In genomic region chr2:168694379-168695026, GRCm38 (mm10) we compare ENCODE assay signal across 9 mouse cellular contexts. TPM values are rescaled to one million over a fixed set of nuclear protein-coding genes. Genes with fewer than 3 reads are reported as not detected.
A peak's percentile ranks its signal among the peaks of the same experiment; 100 is the strongest.
DNase-seq lines count a peak whose midpoint lies in the region; ATAC-seq and TF ChIP-seq lines count a peak whose summit lies in the region.
"Had no signal": no experiment of that assay in that cellular context is flagged by ENCODE, and none has a peak within 500 bp of the region (broad histone marks: within the 10 kb centered on the region; RNA-seq: fewer than 3 reads in every experiment).

No protein-coding gene starts in this region.

- ATAC-seq in heart, embryonic 13.5 days (ENCODE audit: extremely low read depth, insufficient number of reproducible peaks, low FRiP score, low TSS enrichment), result no peak
- 0 out of 2 replicates have a peak, but pooled peaks have one; percentile 54 for ATAC-seq in hindbrain, postnatal 0 days
- peak; percentile 40; the same call in 1 of the 2 replicates for ATAC-seq in midbrain, embryonic 14.5 days (ENCODE audit: low FRiP score, low TSS enrichment)

- 17% methylated on average over 27 of the region's 27 CpGs for WGBS in heart, embryonic 13.5 days
- WGBS in hindbrain, postnatal 0 days, result 12% methylated on average over 27 of the region's 27 CpGs
- 2% methylated on average over 27 of the region's 27 CpGs for WGBS in midbrain, embryonic 14.5 days
- 45% methylated on average over 27 of the region's 27 CpGs for WGBS in cerebellum, adult 2 months

- TF ChIP-seq CTCF in hindbrain, postnatal 0 days (IDR thresholded peaks at IDR 0.05; ENCODE audit: low read depth), result no peak
- no peak for TF ChIP-seq CTCF in cerebellum, adult 2 months (IDR thresholded peaks at IDR 0.05; ENCODE audit: borderline replicate concordance, insufficient read depth, low read depth, low read length)

- peak overlapping the region; percentile 62 for H3K9ac ChIP-seq in heart, embryonic 13.5 days
- H3K9ac ChIP-seq in hindbrain, postnatal 0 days (replicated peaks; ENCODE audit: low read length), result no peak overlapping the region
- H3K9ac ChIP-seq in midbrain, embryonic 14.5 days (replicated peaks; ENCODE audit: low read length), result 0 out of 2 replicates have a peak overlapping the region, but pooled peaks have one; percentile 9

- DNase-seq in heart, postnatal 36 days, result no peak
- DNase-seq in embryo, embryonic 10.5 days (ENCODE audit: low spot score), result peak; percentile 89
- DNase-seq in hindbrain, postnatal 0 days (ENCODE audit: low spot score), result peak; percentile 48
- peak; percentile 64 for DNase-seq in midbrain, embryonic 14.5 days
- DNase-seq in cerebellum, adult 11 months, result no peak
- no peak for DNase-seq in cerebellum, adult 2 months
- no peak for DNase-seq in natural killer cell, adult 2 months (ENCODE audit: low spot score in 2 of 2)

- H3K27ac ChIP-seq in heart, embryonic 13.5 days (replicated peaks), result no peak overlapping the region
- H3K27ac ChIP-seq in hindbrain, postnatal 0 days, result no peak overlapping the region; the same call in 1 of the 2 replicates
- H3K27ac ChIP-seq in midbrain, embryonic 14.5 days (replicated peaks; ENCODE audit: low read depth, low read length), result peak overlapping the region; percentile 22; the same call in 1 of the 2 replicates
- H3K27ac ChIP-seq in cerebellum, adult 2 months (ENCODE audit: insufficient read depth, low read length), result no peak overlapping the region
- H3K27ac ChIP-seq: macrophage had no signal

- peak overlapping the region; percentile 15 for H3K4me3 ChIP-seq in heart, embryonic 13.5 days
- no peak overlapping the region for H3K4me3 ChIP-seq in hindbrain, postnatal 0 days (ENCODE audit: low read length)
- H3K4me3 ChIP-seq in midbrain, embryonic 14.5 days (replicated peaks; ENCODE audit: low read depth, low read length), result no peak overlapping the region
- no peak overlapping the region for H3K4me3 ChIP-seq in cerebellum, adult 2 months (replicated peaks; ENCODE audit: insufficient read depth, low read depth, low read length)

- H3K36me3 ChIP-seq in heart, embryonic 13.5 days, result peaks cover 13% of the 10 kb centered on the region
- no peaks in the 10 kb centered on the region; the same call in 1 of the 2 replicates for H3K36me3 ChIP-seq in hindbrain, postnatal 0 days (ENCODE audit: insufficient read depth, low read length)
- H3K36me3 ChIP-seq in midbrain, embryonic 14.5 days (ENCODE audit: control insufficient read depth, insufficient read depth, low read length), result peaks cover 31% of the 10 kb centered on the region

- TF ChIP-seq POLR2A in cerebellum, adult 2 months (IDR thresholded peaks at IDR 0.05; ENCODE audit: borderline replicate concordance, insufficient read depth, low read length), result no peak

- intact Hi-C loops in heart, postnatal 36 days (cut with DNase I), result loop anchor here (5.0 kb wide), 1 partner anchor 178 kb away; no protein-coding TSS in a partner anchor

- peak overlapping the region; percentile 49 for H3K4me2 ChIP-seq in heart, embryonic 13.5 days
- no peak overlapping the region for H3K4me2 ChIP-seq in hindbrain, postnatal 0 days (ENCODE audit: low read depth, low read length)
- H3K4me2 ChIP-seq in midbrain, embryonic 14.5 days (ENCODE audit: low read length), result no peak overlapping the region

- peaks cover 5% of the 10 kb centered on the region; the same call in 1 of the 2 replicates for H3K9me3 ChIP-seq in heart, embryonic 13.5 days
- no peaks in the 10 kb centered on the region for H3K9me3 ChIP-seq in hindbrain, postnatal 0 days (ENCODE audit: low read length)
- H3K9me3 ChIP-seq in midbrain, embryonic 14.5 days (ENCODE audit: control insufficient read depth, low read length), result no peaks in the 10 kb centered on the region

- H3K4me1 ChIP-seq in heart, embryonic 13.5 days, result peaks cover 9% of the 10 kb centered on the region
- no peaks in the 10 kb centered on the region for H3K4me1 ChIP-seq in hindbrain, postnatal 0 days (ENCODE audit: insufficient read depth, low read length)
- H3K4me1 ChIP-seq in midbrain, embryonic 14.5 days (ENCODE audit: control insufficient read depth, insufficient read depth, low read length), result peaks cover 8% of the 10 kb centered on the region
- peaks cover 2% of the 10 kb centered on the region; the same call in 1 of the 2 replicates for H3K4me1 ChIP-seq in cerebellum, adult 2 months (ENCODE audit: control insufficient read depth, insufficient read depth, low read length)

- peaks cover 5% of the 10 kb centered on the region; the same call in 1 of the 2 replicates for H3K27me3 ChIP-seq in heart, embryonic 13.5 days (replicated peaks)
- no peaks in the 10 kb centered on the region for H3K27me3 ChIP-seq in hindbrain, postnatal 0 days (ENCODE audit: insufficient read depth, low read length)
- H3K27me3 ChIP-seq in midbrain, embryonic 14.5 days (ENCODE audit: control insufficient read depth, insufficient read depth, low read length), result no peaks in the 10 kb centered on the region
- H3K27me3 ChIP-seq in cerebellum, adult 2 months (ENCODE audit: control insufficient read depth, insufficient read depth, low read length), result no peaks in the 10 kb centered on the region

RNA-seq across cellular contexts. Expression of gene Atp9a, which starts 47.7 kb away (rescaled TPM):
- 11.5 and 13.1 TPM in 2 replicates for polyA plus RNA-seq in heart, embryonic 13.5 days (2015; fragmentation: Nextera tagmentation; extraction: Ambion mirVana)
- 10 to 100 TPM; 46.1 to 54.3 TPM for total RNA-seq in heart, postnatal 36 days (2021)
- total RNA-seq in hindbrain, postnatal 0 days (2014; rRNA removed), result 577 and 607 TPM in 2 replicates
- polyA plus RNA-seq in hindbrain, postnatal 0 days (2015; fragmentation: Nextera tagmentation; extraction: Ambion mirVana), result 127 and 130 TPM in 2 replicates
- 79.7 and 85.9 TPM in 2 replicates for polyA plus RNA-seq in midbrain, embryonic 14.5 days (2014; fragmentation: Nextera tagmentation; extraction: Ambion mirVana)
- 316 and 321 TPM in 2 replicates for polyA plus RNA-seq in cerebellum, adult 2 months (2012; rRNA removed)

Comparison
In these comparisons a context has a peak if more than half of its experiments do, and no peak if none do; other contexts are left out.
1. DNase-seq: peak in embryo, embryonic 10.5 days (single experiment), hindbrain, postnatal 0 days (single experiment) and midbrain, embryonic 14.5 days (single experiment); none in heart, postnatal 36 days (0 of 2), cerebellum, adult 11 months (single experiment), cerebellum, adult 2 months (0 of 2) and natural killer cell, adult 2 months (0 of 2).